Mouse (Mus musculus) embryonic facial prominence, embryonic 11.5 days (tissue): ENCODE results near the gene Thra. TPM values are rescaled to one million over a fixed set of nuclear protein-coding genes. Genes with fewer than 3 reads are reported as not detected.

Source experiments
- ATAC-seq: fragments of 200-750 bp; cut with Nextera tagmentation; replicated peaks from 2 replicates; pipeline ENCODE4 v1.8.0; 2017; ENCODE audit warnings: low read depth; ENCODE audit not compliant: insufficient number of reproducible peaks, low FRiP score, low TSS enrichment
- DNase-seq: peaks from one replicate; pipeline ENCODE4 v3.0.0-alpha.2; 2015; ENCODE audit warnings: low spot score
- H3K27ac ChIP-seq: fragments of 300-500 bp; sonication (generic); replicated peaks from 2 replicates; pipeline ENCODE4 v1.5.1; 2014; ENCODE audit warnings: mild to moderate bottlenecking, low read depth, low read length, control low read depth
- H3K27me3 ChIP-seq: fragments of 300-500 bp; sonication (generic); 2 replicates; pipeline ENCODE4 v1.6.1; 2014; ENCODE audit warnings: mild to moderate bottlenecking, low read length, moderate library complexity, mixed read lengths; ENCODE audit not compliant: control insufficient read depth, insufficient read depth
- H3K36me3 ChIP-seq: fragments of 300-500 bp; sonication (generic); replicated peaks from 2 replicates; pipeline ENCODE4 v1.6.1; 2014; ENCODE audit warnings: low read depth, mild to moderate bottlenecking, low read length, moderate library complexity, mixed read lengths; ENCODE audit not compliant: control insufficient read depth, insufficient read depth
- H3K4me1 ChIP-seq: fragments of 300-500 bp; sonication (generic); 2 replicates; pipeline ENCODE4 v1.6.1; 2014; ENCODE audit warnings: low read length, mixed read lengths; ENCODE audit not compliant: control insufficient read depth, insufficient read depth
- H3K4me2 ChIP-seq: fragments of 300-500 bp; sonication (generic); 2 replicates; pipeline ENCODE4 v1.6.1; 2014; ENCODE audit warnings: low read depth, mild to moderate bottlenecking, control low read depth, low read length, moderate library complexity
- H3K4me3 ChIP-seq: fragments of 300-500 bp; sonication (generic); 2 replicates; pipeline ENCODE4 v1.5.1; 2014; ENCODE audit warnings: low read depth, low read length, control low read depth
- H3K9ac ChIP-seq: fragments of 300-500 bp; sonication (generic); replicated peaks from 2 replicates; pipeline ENCODE4 v1.6.1; 2014; ENCODE audit warnings: mild to moderate bottlenecking, control low read depth, low read length
- H3K9me3 ChIP-seq: fragments of 300-500 bp; sonication (generic); replicated peaks from 2 replicates; pipeline ENCODE4 v1.6.1; 2016; ENCODE audit warnings: mild to moderate bottlenecking, low read length, inconsistent platforms, mixed read lengths; ENCODE audit not compliant: control insufficient read depth
- WGBS: fragments of 180-500 bp; shearing (Covaris S2); extraction: QIAGEN DNeasy Blood & Tissue Kit; methylation state at CpG from one replicate; pipeline ENCODE4 v1.1.7; 2014; 5-methylcytosine and 5-hydroxymethylcytosine counted together
- polyA plus RNA-seq: library from polyadenylated mRNA; unstranded; fragments of >200 nt; fragmentation: Nextera tagmentation; extraction: Ambion mirVana; gene quantifications from 2 replicates; pipeline ENCODE4 v1.2.1, GENCODE M21; 2014

Thra gene
- polyA plus RNA-seq, 1 experiment from 2014 or later, result 19.7 TPM

DNA sequence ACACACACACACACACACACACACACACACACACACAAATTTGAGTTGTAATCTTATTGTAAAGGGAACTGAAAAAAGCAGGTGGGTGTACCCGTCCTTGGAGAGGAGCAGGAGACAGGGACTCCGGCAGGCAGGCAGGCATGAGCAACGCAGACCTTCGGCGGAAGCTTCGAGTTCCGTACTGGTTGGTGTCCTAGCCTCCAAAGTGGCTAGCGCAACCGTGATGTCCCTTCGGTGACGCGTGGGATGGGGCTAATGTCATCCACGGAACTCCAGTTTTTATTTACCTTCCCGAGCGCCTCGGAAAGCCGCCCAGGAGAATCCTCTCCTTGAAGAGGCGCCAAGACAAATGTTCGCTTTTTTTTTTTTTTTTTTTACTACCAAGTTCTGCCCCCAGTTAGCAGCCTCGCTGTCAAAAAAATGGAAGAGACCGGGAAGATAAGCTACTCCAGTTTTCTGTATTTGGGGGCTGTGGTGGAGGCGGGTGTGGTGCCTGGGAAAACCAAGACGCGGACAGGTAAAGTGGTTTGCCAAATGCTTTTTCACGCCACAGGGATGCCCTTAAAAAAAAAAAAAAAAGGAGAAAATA is 48.9 kb downstream of the Thra start:
- Histone ChIP-seq H3K4me2 (peak overlapping the region; percentile 83), H3K27me3 (no peaks in the 10 kb centered on the region), H3K27ac (no peak overlapping the region; the same call in 1 of the 2 replicates), H3K4me1 (peaks cover 10% of the 10 kb centered on the region), H3K9ac (peak overlapping the region; percentile 52), H3K36me3 (no peaks in the 10 kb centered on the region), H3K9me3 (no peaks in the 10 kb centered on the region), H3K4me3 (peak overlapping the region; percentile 32)
- 4% methylated on average over 25 of the region's 25 CpGs for WGBS
- ATAC-seq (peak; percentile 10; the same call in 1 of the 2 replicates), DNase-seq (peak; percentile 36)

- Histone ChIP-seq H3K36me3 (no peaks in the 10 kb centered on the region), H3K9ac (no peak overlapping the region; the same call in 1 of the 2 replicates), H3K9me3 (no peaks in the 10 kb centered on the region), H3K4me2 (peak overlapping the region; percentile 83), H3K27me3 (no peaks in the 10 kb centered on the region), H3K4me3 (peak overlapping the region; percentile 32), H3K4me1 (peaks cover 10% of the 10 kb centered on the region), H3K27ac (no peak overlapping the region)
- DNase-seq, result no peak
- no peak for ATAC-seq
- 36% methylated on average over 5 of the region's 5 CpGs for WGBS
Measured at GRCm38 (mm10) chr11:98789824-98790223, 49.4 kb downstream of the Thra start.

DNA sequence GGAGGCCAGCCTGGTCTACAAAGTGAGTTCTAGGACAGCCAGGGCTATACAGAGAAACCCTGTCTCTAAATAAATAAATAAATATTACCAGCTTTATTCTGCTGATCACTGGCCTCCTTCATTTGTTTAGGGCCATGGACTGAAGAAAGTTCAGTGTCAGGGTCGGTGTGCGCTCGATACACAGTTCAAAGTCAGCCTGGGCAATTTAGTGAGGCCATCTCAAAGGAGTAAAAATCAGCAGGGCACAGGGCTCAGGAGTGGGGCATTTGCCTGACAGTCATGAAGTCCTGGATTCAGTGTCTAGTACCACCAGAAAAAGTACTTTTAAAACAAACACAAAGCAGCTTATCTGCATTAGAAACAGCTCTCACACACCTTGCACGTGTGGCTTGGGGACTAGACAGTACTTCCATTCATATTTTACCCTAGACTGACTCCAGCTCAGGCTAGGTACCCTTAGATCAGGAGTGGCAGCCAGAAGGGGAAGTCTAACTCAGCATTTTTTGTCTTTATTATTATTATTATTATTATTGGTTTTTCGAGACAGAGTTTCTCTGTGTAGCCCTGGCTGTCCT is 50.3 kb downstream of the Thra start:
- H3K9me3 ChIP-seq, result no peaks in the 10 kb centered on the region
- no peak overlapping the region for H3K4me2 ChIP-seq
- no peak overlapping the region for H3K9ac ChIP-seq
- no peak overlapping the region for H3K27ac ChIP-seq
- H3K36me3 ChIP-seq, result no peaks in the 10 kb centered on the region
- no peaks in the 10 kb centered on the region for H3K27me3 ChIP-seq
- WGBS, result 78% methylated on average over 5 of the region's 5 CpGs
- peaks cover 6% of the 10 kb centered on the region for H3K4me1 ChIP-seq
- H3K4me3 ChIP-seq, result no peak overlapping the region
- ATAC-seq (no peak), DNase-seq (no peak)

- DNase-seq, result no peak
- Histone ChIP-seq H3K4me1 (peaks cover 4% of the 10 kb centered on the region; the same call in 1 of the 2 replicates), H3K36me3 (no peaks in the 10 kb centered on the region), H3K9me3 (no peaks in the 10 kb centered on the region), H3K4me2 (no peak overlapping the region), H3K4me3 (no peak overlapping the region), H3K27ac (no peak overlapping the region), H3K9ac (no peak overlapping the region), H3K27me3 (no peaks in the 10 kb centered on the region)
- ATAC-seq, result no peak
- 69% methylated on average over 1 of the region's 1 CpGs for WGBS
Measured at GRCm38 (mm10) chr11:98791448-98791847, 51.0 kb downstream of the Thra start.

- ATAC-seq (no peak), DNase-seq (no peak)
- WGBS, result 15% methylated on average over 4 of the region's 4 CpGs
- Histone ChIP-seq H3K36me3 (no peaks in the 10 kb centered on the region), H3K4me2 (no peak overlapping the region), H3K9me3 (no peaks in the 10 kb centered on the region), H3K27me3 (no peaks in the 10 kb centered on the region), H3K9ac (no peak overlapping the region), H3K4me1 (0 out of 2 replicates have a peak, but pooled peaks cover 2% of the 10 kb centered on the region), H3K27ac (no peak overlapping the region), H3K4me3 (no peak overlapping the region)
Measured at GRCm38 (mm10) chr11:98792081-98792480, 51.6 kb downstream of the Thra start.

DNA sequence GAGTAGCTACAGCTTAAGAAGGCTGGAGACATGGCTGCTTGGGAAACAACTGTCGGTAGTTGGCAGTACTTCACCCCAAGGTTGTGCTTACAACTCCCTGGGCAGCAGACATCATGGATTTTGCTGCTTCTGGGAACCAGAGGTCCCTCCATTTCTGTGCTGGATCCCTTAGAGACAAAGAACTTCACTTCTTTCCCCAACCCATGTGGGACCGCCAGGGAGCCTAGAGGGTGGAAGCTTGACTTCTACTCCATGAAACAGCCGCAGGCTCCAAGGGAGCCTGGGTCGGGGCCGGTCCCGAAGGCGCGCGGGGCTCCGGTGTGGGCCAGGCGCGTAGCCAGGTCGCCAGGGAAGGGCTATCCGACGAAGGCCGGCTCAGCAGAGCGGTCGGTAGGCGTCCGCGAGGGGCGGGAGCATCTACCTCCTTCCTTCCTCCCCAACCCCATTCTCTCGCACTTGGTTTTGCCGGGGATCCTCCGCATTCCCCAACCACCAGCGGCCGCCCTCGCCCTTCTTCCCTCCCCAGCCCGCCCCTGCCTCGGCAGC is 54.1 kb downstream of the Thra start:
- WGBS, result under 1% methylated on average over 27 of the region's 30 CpGs
- Histone ChIP-seq H3K9ac (peak overlapping the region; percentile 99), H3K4me1 (0 out of 2 replicates have a peak, but pooled peaks cover 2% of the 10 kb centered on the region), H3K9me3 (no peaks in the 10 kb centered on the region), H3K27ac (peak overlapping the region; percentile 100), H3K36me3 (peaks cover 3% of the 10 kb centered on the region), H3K27me3 (no peaks in the 10 kb centered on the region), H3K4me3 (peak overlapping the region; percentile 97), H3K4me2 (peak overlapping the region; percentile 84)
- ATAC-seq, result peak; percentile 70
- peak; percentile 73 for DNase-seq

GRCm38 (mm10) chr11:98795015-98795713 is 54.7 kb downstream of the Thra start, which contains the start of gene Msl1:
Gene Msl1, plus strand, starts transcription at chr11:98795516.
- peak; percentile 60 for ATAC-seq
- 0 out of 2 replicates have a peak, but pooled peaks cover 2% of the 10 kb centered on the region for H3K4me1 ChIP-seq
- under 1% methylated on average over 70 of the region's 89 CpGs for WGBS

More at GRCm38 (mm10) chr11:98795015-98795713, 54.7 kb downstream of the Thra start, which contains the start of gene Msl1:
- no peaks in the 10 kb centered on the region for H3K9me3 ChIP-seq
- peak within 1 kb of the TSS; percentile 97 for H3K4me3 ChIP-seq
- peak within 1 kb of the TSS; percentile 99 for H3K9ac ChIP-seq
- H3K4me2 ChIP-seq, result peak within 1 kb of the TSS; percentile 84
- H3K27me3 ChIP-seq, result no peaks in the 10 kb centered on the region
- DNase-seq, result peak; percentile 88
- peaks cover 4% of the 10 kb centered on the region for H3K36me3 ChIP-seq
- H3K27ac ChIP-seq, result peak within 1 kb of the TSS; percentile 100
